Mouse (Mus musculus) lung, postnatal 14 days (tissue): ENCODE data around the gene Jak1.
A peak's percentile ranks its signal among the peaks of the same experiment; 100 is the strongest.

ENCODE experiments used
- DNase-seq: peaks from one replicate; pipeline ENCODE4 v3.0.0; 2021

Jak1 gene

DNA sequence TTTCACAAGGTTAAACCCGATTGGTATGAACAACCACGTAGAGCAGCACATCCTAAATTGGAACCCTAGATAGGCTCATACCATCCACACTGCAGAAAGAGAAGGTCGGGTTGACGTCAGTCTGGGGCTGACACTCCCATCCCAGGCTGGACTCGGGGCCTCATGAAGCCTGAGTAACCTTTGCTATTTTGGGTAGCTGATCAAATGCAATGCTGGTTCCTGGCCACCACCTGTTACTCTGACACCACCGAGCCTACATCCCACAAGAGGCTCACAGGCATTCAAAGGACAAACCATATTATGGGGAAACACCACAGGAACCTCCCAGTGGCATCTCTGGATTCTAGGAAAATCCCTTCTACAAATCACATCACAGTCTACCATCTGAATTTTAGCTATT, 28.3 kb downstream of the Jak1 start:
- DNase-seq, result no peak

DNA sequence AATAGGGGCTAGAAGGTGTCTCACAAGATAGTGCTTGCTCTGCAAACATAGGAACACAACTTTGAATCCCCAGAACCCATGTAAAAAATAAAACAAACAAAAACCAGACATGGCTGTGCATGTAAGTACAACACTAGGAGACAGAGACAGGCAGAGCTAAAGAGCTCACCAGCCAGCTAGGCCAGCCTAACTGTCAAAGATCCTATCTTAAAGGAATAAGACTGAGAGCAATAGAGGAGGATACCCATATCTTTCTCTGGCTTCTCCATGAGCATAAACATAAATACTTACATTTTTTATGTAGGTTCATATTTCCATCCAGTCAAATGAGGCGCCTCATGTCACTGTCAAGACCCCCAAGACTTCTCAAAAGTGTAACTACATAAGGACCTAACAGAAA, 29.1 kb downstream of the Jak1 start:
- DNase-seq, result no peak

DNA sequence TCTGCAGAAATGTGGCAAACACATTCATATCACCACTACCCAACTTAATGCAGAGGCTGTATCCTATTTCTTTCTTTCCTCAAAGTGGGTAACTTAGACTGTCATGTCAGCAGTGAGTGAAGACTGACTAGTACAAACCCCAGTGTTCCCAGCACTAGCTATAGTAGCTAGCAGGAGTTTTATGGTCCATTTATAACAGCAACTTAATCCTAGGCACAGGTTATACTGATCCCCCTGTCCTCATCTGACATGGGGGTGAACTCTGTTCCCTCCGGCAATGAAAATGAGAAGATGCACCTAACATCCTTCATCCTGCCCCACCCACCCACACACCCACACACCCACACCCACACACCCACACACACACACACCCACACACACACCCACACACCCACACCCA, 30.3 kb downstream of the Jak1 start:
- DNase-seq, result no peak

DNA sequence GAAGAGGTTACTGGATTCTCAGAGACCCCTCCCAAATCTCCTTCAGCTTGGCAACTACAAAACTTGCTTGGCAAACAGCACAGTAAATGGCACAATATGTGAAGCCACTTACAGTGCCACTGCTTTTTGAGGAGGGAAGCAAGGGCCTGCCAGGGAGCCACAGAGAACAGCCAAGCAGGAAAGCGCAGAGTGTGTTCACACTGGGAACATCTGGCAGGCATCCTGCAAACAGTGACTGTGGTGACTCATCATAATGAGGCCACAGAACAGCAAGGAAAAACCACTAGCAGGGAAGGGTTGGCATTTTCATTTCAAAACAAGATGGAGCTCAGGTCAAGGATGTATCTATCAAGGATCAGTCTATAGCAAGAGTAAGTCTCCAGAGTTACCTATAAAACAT, 30.8 kb downstream of the Jak1 start:
- peak; percentile 78 for DNase-seq

DNA sequence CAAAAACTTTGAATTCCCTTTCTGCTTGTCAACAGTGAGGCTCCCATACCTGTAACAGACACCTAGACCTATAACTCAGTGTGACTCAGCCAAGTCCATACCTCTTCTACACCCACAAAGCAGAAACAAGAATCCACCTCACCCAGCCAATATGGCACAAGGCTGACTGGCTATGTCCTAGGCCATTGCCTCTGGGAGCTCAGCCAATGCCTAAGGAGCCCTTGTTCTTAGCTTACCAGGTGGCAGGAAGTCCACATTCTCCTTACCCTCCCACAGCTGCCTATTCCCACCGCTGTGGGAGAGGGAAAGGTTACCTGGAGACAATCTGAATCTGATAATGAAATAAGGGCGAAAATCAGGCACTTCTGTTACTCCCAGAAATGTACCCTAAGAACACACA, 34.5 kb downstream of the Jak1 start:
- no peak for DNase-seq

DNA sequence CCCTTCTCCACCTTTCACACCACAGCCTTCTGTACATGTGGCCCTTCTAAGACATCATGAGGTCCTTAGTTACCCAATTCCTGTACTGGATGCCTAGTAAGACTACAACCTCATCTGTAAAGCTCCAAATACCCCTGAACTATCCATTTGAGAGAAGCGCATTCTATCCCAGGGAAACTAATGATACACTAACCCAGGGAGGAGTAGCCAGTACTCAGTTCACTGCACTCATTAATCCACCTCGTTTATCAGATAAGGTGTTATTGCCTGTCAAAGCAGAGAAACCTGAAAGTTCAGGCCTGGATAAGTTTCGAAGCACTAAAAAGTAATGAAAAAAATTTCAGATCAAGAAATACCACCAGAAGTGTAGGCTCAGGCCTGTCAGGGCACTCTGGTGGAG, 37.7 kb downstream of the Jak1 start:
- no peak for DNase-seq

DNA sequence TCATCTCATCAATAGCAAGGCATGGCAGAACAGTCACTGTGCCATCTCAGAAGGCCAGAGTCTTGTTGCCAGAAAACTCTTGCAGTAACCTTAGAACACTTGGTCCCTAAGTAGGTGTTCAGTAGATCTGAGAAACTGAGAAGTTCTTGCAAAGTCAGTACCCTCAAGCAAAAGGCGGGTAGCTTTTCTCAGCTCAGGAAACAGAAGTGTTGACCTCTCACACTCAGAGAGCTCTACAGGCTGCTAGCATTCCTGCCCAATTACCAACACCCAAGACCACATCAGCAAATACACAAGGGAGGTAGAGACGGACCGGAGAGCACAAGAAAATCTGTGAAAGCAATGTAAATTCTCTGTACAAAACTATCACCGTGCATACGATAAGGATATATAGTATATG, 39.1 kb downstream of the Jak1 start:
- no peak for DNase-seq

DNA sequence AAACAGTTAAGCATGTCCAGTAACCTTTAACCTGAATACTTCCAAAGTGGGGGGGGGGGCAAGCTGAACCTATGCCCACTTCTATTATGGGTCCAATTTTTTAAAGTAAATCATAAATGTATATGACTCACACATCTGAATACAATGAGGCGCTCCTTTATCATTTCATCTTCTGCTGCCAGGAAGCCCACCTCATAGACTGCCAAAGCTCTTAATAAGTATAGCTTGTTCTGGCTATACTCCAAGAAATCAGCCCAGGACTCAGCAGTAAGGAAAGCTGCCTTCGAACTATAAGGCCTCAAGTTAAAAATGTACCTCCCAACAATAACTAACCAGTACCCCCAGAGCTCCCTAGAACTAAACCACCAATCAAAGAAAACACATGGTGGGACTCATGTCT, 44.1 kb downstream of the Jak1 start:
- no peak for DNase-seq

DNA sequence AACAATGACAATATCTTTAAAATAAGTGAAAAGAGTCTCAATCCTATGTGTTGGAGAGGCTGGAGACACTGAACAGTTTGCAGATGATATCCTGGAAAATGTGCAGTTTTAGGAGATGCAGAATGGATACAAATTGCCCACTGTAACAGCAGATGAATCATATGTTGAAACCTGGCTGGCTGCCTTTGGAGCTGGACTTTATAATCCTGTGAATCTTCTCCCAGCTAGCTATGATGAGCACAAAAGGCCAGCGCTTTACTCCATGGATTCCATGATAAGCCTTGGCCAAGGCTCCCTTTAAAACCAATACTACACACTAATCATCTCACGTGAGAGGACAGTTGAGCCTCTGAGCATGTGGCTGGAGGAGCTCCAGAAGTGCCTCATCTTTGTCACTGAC, 45.2 kb downstream of the Jak1 start:
- DNase-seq, result no peak

DNA sequence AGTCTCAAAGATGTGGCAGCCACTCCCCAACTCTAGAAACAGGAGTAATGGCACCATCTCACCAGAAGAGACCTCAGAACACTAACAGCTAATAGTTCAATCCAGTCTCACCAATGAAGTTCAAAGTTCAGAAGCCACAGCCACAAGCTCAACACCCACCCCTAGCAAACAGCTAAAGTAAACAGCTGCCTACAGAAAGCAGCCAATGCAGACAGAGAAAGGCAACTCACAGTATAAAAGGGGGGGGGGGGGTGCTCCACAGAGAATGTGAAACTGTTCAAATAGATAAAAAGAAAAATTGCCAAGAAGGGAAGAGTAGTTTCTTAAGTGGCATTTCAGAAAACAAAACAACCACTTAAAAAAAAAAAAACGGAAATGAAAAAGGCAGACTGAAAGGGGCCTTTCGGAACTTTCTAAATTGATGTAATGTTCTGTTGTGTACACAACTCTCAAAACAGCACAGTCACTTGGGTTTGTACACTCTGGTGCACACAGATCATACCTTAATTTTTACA, 48.0 kb downstream of the Jak1 start:
- no peak for DNase-seq

DNA sequence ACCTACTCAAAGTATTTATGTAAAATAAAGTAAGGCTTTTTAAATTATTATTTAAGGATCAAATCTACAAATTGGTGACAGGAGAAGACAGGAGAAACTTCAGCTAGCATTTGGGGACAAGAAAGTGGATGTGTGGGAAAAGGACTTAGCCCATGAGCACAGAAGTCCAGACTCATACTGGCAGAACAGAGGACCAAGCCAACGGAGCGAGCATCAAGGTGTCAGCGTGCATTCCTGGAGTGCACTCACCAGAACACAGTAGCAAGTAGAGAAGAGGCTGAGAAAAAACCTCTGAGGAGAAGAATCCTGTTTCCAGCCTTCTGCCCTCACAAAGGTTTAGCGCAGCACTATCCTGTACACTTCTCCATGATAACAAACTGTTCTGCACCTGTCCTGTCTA, 48.8 kb downstream of the Jak1 start:
- DNase-seq, result no peak

DNA sequence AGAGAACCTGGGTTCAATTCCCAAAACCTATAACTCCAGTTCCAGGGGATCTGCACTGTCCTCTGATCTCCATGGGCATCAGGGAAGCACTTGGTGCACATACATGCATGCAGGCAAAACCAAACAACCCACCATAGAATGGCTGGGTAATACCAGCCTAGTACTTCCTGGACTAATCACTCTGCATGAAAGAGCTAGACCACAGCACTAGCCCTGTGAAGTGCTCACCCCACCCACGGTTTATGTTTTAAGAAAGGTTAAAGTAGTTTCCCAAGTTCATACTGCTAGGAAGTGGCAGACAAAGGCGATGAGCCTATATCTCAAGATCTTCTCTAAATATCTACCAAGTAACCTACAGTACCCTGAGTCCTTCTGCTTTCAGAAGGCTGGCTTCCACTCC, 51.6 kb downstream of the Jak1 start:
- no peak for DNase-seq

DNA sequence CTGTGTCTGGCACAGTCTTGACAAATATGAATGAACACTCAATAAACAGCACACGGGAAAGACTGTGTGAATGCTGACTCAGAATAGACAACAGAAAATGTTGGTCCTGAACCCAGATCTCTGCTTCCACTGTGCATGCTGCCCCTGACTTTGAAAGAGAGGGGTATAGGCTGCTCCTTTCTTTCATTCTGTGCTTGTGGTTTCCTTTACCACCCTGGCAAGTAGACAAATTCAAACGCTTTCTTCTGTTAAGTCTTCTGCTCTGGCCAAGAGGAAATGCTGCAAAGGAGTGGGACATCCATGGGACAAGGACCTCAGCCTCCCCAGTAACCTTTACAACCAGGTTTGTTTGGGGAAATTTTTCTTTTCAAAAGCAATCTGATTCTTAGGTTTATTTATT, 57.6 kb downstream of the Jak1 start:
- DNase-seq, result no peak

DNA sequence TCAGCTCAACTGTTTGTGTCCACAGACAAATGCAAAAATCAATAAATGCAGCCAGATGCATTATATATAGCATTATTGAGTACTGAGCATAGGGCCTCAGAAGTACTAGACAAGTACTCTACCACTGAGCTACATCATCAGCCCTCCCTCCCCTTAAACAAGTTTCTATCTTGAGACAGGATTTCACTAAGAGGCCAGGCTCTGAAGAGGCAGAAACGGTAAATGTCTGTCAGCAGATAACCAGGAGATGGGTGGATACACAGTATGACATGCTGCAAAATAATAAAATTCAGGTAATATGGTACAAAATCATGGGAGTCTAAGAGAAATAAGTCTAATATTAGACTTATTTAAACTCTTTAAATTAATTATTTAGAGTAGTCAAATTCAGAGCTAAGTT, 61.6 kb downstream of the Jak1 start:
- no peak for DNase-seq

DNA sequence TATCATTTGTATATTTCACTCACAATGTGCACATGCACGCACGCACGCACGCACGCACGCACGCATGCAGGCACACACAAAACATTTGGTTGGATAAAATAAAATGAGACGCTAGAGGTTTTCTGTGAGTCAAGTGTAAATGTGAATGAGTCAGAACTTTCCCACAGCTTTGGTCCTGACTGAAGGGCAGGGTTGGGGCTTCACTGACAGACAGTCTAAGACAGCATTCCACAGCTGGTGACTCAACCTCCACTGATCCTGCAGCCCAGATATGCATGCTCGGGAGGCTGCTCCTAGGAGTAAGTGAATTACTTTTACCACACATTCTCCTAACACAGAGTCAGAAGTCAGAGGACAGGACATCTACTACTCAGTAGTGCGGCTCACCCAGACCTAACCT, 62.5 kb downstream of the Jak1 start:
- DNase-seq, result no peak

DNA sequence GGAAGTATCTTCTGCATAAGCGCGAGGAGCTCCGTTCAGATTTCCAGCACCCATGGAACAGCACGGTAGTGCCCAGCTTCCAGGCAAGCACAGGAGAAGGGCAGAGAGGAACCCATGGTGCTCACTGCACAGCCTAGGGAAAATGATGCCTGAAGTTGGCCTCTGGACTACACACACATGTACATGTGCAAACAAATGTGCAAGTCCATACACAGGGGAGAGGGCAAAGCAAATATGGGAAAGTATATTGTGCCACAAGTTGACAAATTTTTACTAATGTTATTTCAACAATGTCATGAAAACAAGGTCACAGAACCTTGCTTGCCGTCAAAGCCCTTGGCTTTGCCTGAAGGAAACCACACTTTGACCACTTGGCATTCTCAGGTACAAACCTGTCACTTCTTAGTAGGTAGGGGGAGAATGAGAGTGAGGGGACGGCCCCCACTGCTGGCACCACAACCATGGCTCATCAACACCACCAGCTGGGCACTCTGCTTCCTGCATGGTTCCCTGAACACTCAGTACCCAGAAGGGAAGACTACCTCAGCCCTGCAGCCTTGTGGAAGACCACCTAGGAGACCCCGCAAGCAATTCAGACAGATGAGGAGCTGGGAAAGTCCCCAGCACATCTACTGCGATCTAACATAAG, 65.5 kb downstream of the Jak1 start:
- no peak for DNase-seq

DNA sequence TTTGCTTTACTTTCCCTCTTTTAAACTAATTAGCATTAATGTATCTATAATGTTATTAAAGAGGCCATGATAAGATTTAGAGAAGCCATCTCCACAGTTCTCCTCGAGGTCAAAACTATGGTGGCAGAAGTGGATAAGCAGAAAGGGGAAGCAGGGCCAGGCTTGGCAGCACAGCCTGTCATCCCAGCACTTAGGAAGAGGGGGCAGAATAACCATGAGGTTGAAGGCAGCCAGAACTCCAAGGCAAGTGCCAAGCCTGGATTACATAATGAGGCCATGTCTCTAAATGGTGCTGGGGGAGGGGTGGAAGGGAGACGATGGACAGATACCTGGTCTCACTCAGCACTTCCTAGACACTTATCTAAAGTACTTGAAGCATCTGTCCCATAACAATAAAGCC, 66.7 kb downstream of the Jak1 start:
- DNase-seq, result peak; percentile 66

DNA sequence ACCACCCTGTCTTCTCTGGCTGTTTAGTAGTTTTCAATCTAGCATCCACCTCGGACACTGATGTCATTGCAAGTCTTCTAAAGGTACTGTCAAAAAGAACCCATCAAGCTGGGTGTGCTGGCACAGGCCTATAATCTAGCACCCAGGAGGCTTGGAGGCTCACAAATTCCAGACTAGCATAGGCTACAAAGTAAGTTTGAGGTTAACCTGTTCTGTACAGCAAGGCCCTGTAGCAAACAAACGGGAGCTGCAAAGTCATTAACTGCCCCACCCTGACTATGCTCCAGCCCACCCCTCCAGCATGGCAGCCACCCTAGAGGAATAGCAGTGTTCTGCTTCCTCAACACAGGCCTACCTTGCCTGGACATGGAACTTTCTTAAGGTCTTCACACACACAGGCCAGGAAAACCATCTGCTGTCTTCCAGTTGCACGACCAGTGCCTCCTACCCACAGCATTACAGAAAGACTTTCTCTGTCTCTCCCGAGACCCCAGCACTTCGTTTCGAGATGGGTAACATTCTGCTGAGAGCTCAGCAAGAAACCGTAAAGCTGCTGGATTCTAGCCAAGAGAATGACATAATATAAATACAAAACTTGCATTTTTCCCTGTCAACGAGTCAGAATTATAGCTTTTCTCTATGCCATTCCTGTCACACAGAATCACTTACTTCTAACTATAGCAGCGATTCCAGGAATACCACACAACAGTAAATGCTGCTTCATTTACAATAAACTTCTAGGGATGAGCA, 67.5 kb downstream of the Jak1 start:
- DNase-seq, result no peak

DNA sequence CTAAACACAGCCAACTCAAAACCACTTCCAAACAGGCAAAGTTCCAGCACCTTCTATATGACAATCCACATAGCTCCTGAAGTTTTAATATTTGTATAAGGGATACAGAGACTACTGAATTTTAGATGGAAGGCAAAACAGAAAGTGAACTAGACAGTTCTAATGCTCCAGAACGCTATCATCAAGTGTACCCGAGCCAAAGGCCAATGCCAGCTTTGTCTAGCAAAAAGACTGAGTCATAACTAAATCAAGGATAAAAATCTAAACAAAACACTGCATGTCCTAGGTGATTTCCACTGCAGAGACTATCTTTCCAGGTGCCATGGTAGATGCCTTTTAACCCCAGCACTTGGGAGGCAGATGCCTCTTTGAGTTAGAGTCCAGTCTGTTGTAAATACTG, 68.7 kb downstream of the Jak1 start:
- no peak for DNase-seq

DNA sequence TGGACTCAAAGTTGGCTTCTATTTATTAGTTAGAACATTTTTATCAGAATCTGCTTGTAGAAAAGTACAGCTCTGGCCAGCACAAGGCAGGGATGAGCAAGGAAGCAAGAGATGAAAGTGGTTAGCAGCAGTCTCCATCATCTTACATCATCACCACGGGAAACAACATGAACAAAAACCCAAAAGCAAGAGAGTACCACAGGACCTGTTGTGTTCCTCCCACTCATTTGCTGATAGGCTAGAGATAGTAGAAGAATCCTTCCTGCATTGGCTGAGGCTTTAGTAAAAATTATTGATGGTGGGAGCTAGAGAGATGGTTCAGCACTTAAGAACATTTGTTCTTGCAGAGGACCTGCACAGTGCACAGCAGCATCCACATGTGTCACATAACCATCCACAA, 70.9 kb downstream of the Jak1 start:
- DNase-seq, result no peak

DNA sequence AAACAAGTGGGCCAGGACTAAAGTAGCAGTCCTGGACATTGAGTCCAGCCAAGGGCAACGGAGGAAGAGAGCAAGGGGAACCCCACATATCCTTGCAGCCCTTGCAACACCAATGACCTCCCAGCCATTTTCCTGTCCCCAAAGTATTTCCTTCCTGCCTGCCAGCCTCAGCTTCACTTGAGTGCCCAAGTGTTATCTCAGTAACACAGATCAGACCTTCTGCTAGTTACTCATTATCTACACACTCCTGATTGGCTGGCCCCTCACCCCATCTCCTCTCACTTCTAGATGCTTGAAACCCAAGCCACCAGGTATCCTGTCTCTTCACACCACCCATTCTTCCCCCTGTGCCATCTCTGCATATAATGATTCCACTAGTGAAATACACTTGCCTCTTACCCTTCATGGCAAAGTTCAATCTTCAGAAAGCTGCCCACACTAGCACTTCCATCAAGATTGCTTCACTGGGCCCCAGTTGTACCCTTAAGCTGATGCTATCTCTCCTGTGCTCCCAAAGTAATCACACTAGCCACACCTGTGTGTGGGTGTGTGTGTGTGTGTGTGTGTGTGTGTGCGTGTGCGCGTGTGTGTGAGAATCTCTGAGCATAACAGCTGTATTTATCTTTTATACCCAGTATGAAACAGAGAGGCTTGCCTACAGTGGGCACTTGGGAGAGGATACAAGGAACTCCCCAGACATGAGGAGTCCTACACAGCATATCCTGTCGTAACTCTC, 72.7 kb downstream of the Jak1 start:
- DNase-seq, result no peak

DNA sequence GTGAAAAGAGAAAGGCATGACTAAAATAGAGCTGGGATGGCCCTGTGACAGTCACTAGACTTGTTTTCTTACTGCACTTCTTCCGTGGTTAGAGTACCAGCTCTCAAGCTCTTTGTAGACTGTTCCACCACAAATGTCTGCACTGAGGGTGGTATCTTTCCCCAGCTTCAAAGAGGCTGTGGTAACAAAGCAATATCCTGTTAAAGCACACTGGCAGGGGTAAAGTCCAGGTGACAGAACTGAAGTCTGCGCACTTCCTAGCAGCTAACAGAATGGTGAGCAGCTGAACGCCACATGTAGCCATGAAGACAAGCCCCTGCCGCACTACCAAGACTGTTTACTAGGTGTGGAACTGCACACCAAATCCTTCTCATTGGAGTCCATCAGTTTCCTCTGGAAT, 77.7 kb downstream of the Jak1 start:
- DNase-seq, result no peak

DNA sequence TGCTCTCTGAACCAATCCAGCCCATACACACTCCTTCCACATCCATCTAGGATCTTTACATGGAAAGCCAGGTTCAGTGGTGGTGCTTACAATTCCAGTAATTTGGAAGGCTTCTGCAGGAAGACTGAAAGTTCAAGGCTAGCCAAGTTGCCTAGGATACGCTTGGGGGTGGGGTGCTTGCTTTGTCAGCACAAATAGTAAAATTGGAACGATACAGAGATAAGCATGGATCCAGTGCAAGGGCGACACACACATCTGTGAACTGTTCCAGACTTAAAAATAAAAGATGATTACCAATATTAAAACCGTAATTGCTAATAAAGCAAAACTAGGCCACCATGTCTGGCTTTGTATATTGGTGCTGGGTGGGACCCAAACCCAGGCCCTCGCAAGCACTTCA, 78.5 kb downstream of the Jak1 start:
- no peak for DNase-seq

DNA sequence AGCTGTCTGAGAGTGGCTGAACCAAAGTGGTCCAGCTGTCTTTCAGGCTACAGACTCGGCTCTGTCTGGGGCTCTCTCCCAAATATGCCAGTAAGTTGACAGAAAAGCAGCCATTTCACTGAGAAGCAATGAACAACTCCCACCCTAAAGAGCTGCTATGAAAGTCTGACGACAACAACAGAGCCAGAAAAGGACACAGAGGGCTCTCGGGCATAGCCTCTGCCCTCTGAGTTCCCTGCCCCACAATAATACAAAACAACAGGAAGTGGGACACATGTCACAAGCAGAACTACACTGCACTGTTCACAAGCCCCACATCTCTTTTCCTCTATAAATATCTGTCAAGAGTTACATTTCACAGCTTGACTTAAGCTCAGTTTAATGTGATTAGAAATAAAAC, 79.9 kb downstream of the Jak1 start:
- DNase-seq, result no peak
